Mouse (Mus musculus): ENCODE measurements around the gene Hist1h2ae.

DNA sequence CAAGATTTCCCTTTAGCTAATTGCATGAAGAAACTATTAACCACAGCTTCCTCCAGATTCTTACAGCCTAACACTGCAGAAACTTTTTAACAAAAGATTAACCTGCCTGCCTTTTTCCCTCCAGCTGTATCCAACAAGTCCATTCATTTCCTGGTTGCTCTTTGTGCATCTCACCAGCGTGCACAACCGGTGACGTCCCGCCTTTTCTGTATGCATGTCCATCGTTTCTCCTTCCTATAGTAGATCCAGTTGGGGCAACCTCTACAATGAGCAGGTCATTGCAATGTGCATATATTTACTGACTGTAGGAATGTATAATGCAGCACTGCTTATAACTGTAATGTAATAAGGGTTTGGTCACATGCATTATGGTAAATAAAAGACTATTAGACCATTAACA lies 47.0 kb downstream of the Hist1h2ae start:
- TF ChIP-seq ZC3H11A (IDR thresholded peaks at IDR 0.05; ENCODE audit: borderline replicate concordance, low read depth, low read length) (no peak), HCFC1 (IDR thresholded peaks at IDR 0.05; ENCODE audit: borderline replicate concordance, insufficient read depth, low read length) (no peak), ZNF384 (IDR thresholded peaks at IDR 0.05; ENCODE audit: low read depth, low read length) (no peak)

Data from ES-E14 (cell line).